Mouse (Mus musculus) midbrain, embryonic 10.5 days (tissue): ENCODE data around the gene Vipr1. TPM values are rescaled to one million over a fixed set of nuclear protein-coding genes. Genes with fewer than 3 reads are reported as not detected.

Source experiments
- DNase-seq: peaks from one replicate; pipeline ENCODE4 v3.0.0-alpha.2; 2017; ENCODE audit warnings: low spot score
- H3K27ac ChIP-seq: fragments of 300-500 bp; sonication (generic); replicated peaks from 2 replicates; pipeline ENCODE4 v1.5.1; 2016; ENCODE audit warnings: mild to moderate bottlenecking
- H3K27me3 ChIP-seq: fragments of 300-500 bp; sonication (generic); 2 replicates; pipeline ENCODE4 v1.6.1; 2016; ENCODE audit warnings: low read depth, mild to moderate bottlenecking; ENCODE audit not compliant: poor library complexity, severe bottlenecking
- H3K36me3 ChIP-seq: fragments of 300-500 bp; sonication (generic); 2 replicates; pipeline ENCODE4 v1.6.1; 2016; ENCODE audit warnings: mild to moderate bottlenecking, moderate library complexity
- H3K4me1 ChIP-seq: fragments of 300-500 bp; sonication (generic); 2 replicates; pipeline ENCODE4 v1.6.1; 2016
- H3K4me3 ChIP-seq: fragments of 300-500 bp; sonication (generic); 2 replicates; pipeline ENCODE4 v1.5.1; 2016; ENCODE audit warnings: mild to moderate bottlenecking, moderate library complexity
- H3K9me3 ChIP-seq: fragments of 300-500 bp; sonication (generic); replicated peaks from 2 replicates; pipeline ENCODE4 v1.6.1; 2016; ENCODE audit warnings: mild to moderate bottlenecking
- WGBS: fragments of 180-500 bp; shearing (Covaris S2); methylation state at CpG from one replicate; pipeline ENCODE4 v1.1.7; 2016; 5-methylcytosine and 5-hydroxymethylcytosine counted together
- polyA plus RNA-seq: library from polyadenylated mRNA; unstranded; fragments of >200 nt; fragmentation: Nextera tagmentation; extraction: Ambion mirVana; gene quantifications from 2 replicates; pipeline ENCODE4 v1.2.1, GENCODE M21; 2016

Gene Vipr1
- polyA plus RNA-seq, 1 experiment from 2014 or later = 0.80 TPM

GRCm38 (mm10) chr9:121694736-121695135, 52.2 kb downstream of the Vipr1 start:
- WGBS = 82% methylated on average over 12 of the region's 12 CpGs
- H3K36me3 ChIP-seq = peaks cover 81% of the 10 kb centered on the region
- H3K27ac ChIP-seq = no peak overlapping the region
- H3K27me3 ChIP-seq = no peaks in the 10 kb centered on the region
- DNase-seq = no peak
- H3K4me3 ChIP-seq = no peak overlapping the region
- peaks cover 6% of the 10 kb centered on the region for H3K9me3 ChIP-seq
- H3K4me1 ChIP-seq = peaks cover 20% of the 10 kb centered on the region

DNA sequence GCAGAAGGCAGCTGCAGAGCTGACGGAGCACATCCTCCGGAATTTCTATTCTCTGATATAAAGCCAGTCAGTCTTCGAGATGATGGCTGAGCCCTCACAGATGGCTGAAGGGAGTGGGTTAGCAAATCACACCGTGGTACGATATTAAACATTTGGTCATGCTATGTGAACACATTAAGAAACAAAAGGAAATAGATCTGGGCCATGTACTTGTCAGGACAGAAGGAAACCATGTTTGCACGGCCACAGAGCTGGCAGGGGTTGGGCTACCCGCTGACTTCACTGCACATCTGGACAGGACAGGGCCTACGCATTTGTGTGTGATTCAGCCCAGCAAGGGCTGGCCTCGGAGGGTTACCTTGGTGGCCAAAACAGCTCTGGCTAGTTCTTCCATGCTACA, 54.1 kb downstream of the Vipr1 start:
- peaks cover 2% of the 10 kb centered on the region; the same call in 1 of the 2 replicates for H3K4me1 ChIP-seq
- no peaks in the 10 kb centered on the region for H3K27me3 ChIP-seq
- no peak overlapping the region for H3K27ac ChIP-seq
- WGBS = 96% methylated on average over 9 of the region's 9 CpGs
- no peak for DNase-seq
- H3K9me3 ChIP-seq = peaks cover 6% of the 10 kb centered on the region
- H3K36me3 ChIP-seq = peaks cover 70% of the 10 kb centered on the region
- H3K4me3 ChIP-seq = no peak overlapping the region

GRCm38 (mm10) chr9:121697150-121698049, 54.9 kb downstream of the Vipr1 start:
- no peak for DNase-seq
- Histone ChIP-seq H3K36me3 (peaks cover 62% of the 10 kb centered on the region), H3K9me3 (peaks cover 6% of the 10 kb centered on the region), H3K4me3 (no peak overlapping the region), H3K27ac (no peak overlapping the region), H3K27me3 (no peaks in the 10 kb centered on the region), H3K4me1 (no peaks in the 10 kb centered on the region)
- WGBS = 96% methylated on average over 1 of the region's 1 CpGs

GRCm38 (mm10) chr9:121704261-121704645, 61.7 kb downstream of the Vipr1 start:
- Histone ChIP-seq H3K27ac (peak overlapping the region; percentile 96), H3K4me3 (peak overlapping the region; percentile 88), H3K27me3 (peaks cover 19% of the 10 kb centered on the region; the same call in 1 of the 2 replicates), H3K36me3 (peaks cover 12% of the 10 kb centered on the region), H3K9me3 (no peaks in the 10 kb centered on the region), H3K4me1 (peaks cover 29% of the 10 kb centered on the region)
- no peak for DNase-seq
- 39% methylated on average over 11 of the region's 11 CpGs for WGBS

DNA sequence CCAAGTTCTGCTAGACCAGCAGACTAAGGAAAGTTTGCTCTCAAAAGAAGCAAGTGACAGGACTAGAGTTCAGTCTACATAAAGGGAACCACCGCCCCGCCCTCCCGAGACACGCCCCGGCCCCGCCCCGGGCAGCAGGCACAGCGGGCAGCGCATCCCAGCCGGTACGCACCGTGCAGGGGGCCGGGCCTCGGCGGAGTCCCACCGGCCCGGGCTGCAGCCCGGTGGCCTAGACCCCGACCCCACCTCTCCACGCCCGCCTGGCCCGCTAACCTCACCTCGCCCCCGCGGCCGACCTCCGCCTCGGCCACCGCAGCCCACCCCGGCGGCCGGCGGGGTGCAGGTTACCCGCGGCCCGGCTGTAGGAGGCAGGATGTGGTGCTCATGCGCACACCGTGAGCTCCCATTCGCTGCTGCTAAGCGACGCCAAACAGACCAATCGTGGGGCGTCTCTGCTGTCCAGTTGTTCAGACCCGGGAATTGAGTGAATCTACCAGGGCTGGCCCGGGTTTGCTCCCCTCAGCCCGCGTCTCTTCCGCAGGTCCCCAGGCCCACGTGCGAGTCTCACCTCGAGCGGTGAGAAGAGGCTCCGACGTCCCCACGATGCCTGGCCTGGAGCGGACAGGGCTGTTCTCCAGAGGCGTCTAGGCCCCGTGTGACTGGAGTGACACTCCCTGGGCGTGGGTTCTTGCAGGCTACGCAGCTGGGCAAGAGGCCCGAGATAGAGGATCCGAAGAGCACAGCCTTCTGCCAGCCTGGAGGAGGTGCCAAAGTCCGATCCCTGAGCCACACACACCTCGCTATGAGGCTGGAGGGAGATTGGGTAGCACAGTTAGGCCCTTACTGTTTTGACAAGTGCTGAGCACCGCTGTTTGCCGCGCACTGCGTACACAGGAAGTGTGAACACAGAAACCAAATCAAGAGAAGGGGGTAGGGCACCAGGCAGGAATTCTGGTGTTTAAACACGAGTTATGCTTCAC, 62.4 kb downstream of the Vipr1 start, which contains the start of gene Sec22c:
Sec22c (minus strand) TSS at position 845 of the 980 bp plus-strand sequence.
- peak; percentile 94 for DNase-seq
- WGBS = 1% methylated on average over 69 of the region's 69 CpGs
- H3K27ac ChIP-seq = peak within 1 kb of the TSS; percentile 96
- 0 out of 2 replicates have a peak, but pooled peaks cover 5% of the 10 kb centered on the region for H3K36me3 ChIP-seq
- H3K4me3 ChIP-seq = peak within 1 kb of the TSS; percentile 88
- no peaks in the 10 kb centered on the region for H3K9me3 ChIP-seq
- peaks cover 19% of the 10 kb centered on the region; the same call in 1 of the 2 replicates for H3K27me3 ChIP-seq
- H3K4me1 ChIP-seq = peaks cover 33% of the 10 kb centered on the region

GRCm38 (mm10) chr9:121706029-121706675, 63.6 kb downstream of the Vipr1 start:
- no peaks in the 10 kb centered on the region for H3K9me3 ChIP-seq
- DNase-seq = no peak
- H3K27ac ChIP-seq = no peak overlapping the region
- peak overlapping the region; percentile 88; the same call in 1 of the 2 replicates for H3K4me3 ChIP-seq
- H3K27me3 ChIP-seq = peaks cover 19% of the 10 kb centered on the region; the same call in 1 of the 2 replicates
- 74% methylated on average over 6 of the region's 6 CpGs for WGBS
- no peaks in the 10 kb centered on the region for H3K36me3 ChIP-seq
- peaks cover 39% of the 10 kb centered on the region for H3K4me1 ChIP-seq

DNA sequence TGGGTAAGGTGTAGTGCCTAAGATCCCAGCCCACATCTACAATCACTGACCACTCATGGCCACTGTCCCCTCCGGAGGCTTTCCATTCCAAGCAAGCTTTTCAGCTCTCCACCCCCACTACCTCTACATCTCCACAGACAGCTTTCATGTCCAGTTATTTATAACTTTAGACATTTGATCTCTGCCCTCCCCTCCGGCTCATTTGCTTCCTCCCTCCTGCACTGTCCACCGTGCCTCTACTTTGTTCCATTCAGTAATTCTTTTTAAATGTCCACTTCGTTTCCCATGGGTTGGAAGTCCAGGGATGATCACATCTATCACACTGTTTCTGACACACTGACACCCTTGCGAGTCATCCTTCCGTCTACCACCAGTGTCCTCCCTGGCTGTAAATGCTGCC, 65.3 kb downstream of the Vipr1 start:
- H3K36me3 ChIP-seq = peaks cover 5% of the 10 kb centered on the region
- peaks cover 45% of the 10 kb centered on the region for H3K4me1 ChIP-seq
- 76% methylated on average over 6 of the region's 6 CpGs for WGBS
- H3K4me3 ChIP-seq = no peak overlapping the region
- DNase-seq = no peak
- peaks cover 19% of the 10 kb centered on the region; the same call in 1 of the 2 replicates for H3K27me3 ChIP-seq
- H3K9me3 ChIP-seq = no peaks in the 10 kb centered on the region
- no peak overlapping the region for H3K27ac ChIP-seq

- Histone ChIP-seq H3K4me1 (peaks cover 38% of the 10 kb centered on the region), H3K36me3 (peaks cover 15% of the 10 kb centered on the region), H3K4me3 (no peak overlapping the region), H3K9me3 (no peaks in the 10 kb centered on the region), H3K27me3 (peaks cover 19% of the 10 kb centered on the region; the same call in 1 of the 2 replicates), H3K27ac (no peak overlapping the region)
- 71% methylated on average over 7 of the region's 7 CpGs for WGBS
- no peak for DNase-seq
Observed at GRCm38 (mm10) chr9:121708506-121709486, 66.3 kb downstream of the Vipr1 start.

GRCm38 (mm10) chr9:121709898-121710583, 67.5 kb downstream of the Vipr1 start, which contains the start of gene Ss18l2:
Gene Ss18l2, plus strand, starts transcription at chr9:121710329.
- Histone ChIP-seq H3K9me3 (no peaks in the 10 kb centered on the region), H3K4me1 (peaks cover 26% of the 10 kb centered on the region), H3K4me3 (peak within 1 kb of the TSS; percentile 96), H3K36me3 (peaks cover 17% of the 10 kb centered on the region), H3K27ac (peak within 1 kb of the TSS; percentile 91), H3K27me3 (peaks cover 19% of the 10 kb centered on the region; the same call in 1 of the 2 replicates)
- DNase-seq = peak; percentile 98
- 6% methylated on average over 37 of the region's 37 CpGs for WGBS

DNA sequence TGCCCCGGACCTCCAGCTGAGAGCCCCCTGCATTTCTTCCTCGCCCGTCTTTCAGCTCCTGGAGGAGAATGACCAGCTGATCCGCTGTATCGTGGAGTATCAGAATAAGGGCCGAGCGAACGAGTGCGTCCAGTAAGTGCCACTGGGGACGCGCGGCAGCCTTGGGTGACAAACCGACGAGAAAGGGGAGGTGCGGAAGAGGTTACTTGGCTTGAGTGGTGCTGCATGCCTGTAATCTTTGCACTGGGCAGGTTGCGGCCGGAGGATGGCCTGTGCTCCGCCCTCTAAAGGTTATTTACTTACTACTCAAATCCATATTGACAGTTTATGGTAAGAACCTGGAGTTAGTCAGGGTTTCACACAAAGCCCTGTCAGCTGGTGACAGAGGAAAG, 68.1 kb downstream of the Vipr1 start:
- H3K4me1 ChIP-seq = peaks cover 21% of the 10 kb centered on the region
- under 1% methylated on average over 18 of the region's 18 CpGs for WGBS
- peaks cover 19% of the 10 kb centered on the region; the same call in 1 of the 2 replicates for H3K27me3 ChIP-seq
- H3K9me3 ChIP-seq = no peaks in the 10 kb centered on the region
- H3K4me3 ChIP-seq = peak overlapping the region; percentile 96
- no peak for DNase-seq
- peaks cover 17% of the 10 kb centered on the region for H3K36me3 ChIP-seq
- H3K27ac ChIP-seq = peak overlapping the region; percentile 91
